Mouse (Mus musculus): ENCODE measurements around the gene Pter.

Pter gene

GRCm38 (mm10) chr2:12923804-12924591, at the start of gene Pter:
Pter (plus strand) TSS chr2:12924041.
- peak; percentile 97 for DNase-seq (ENCODE audit: low spot score)

DNA sequence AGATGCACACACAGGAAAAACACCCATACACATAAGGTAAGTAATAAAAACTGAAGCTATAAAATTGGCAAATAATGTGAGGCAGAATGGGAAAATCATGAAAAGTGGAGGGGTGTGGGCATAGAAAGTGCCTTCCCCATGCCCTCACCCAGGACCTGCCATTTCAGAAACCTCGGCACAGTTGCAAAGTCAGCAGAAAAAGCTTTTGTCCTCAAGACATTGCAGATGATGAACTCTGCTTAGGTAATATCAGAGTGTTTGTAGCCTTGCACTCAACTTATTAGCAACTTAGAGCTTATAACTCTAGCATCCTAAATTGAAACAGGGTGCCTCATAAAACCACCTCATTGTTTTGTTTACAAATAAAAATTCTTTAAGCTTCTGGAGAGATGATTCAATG, 49.6 kb upstream of the Pter start:
- DNase-seq (ENCODE audit: low spot score) = no peak

DNA sequence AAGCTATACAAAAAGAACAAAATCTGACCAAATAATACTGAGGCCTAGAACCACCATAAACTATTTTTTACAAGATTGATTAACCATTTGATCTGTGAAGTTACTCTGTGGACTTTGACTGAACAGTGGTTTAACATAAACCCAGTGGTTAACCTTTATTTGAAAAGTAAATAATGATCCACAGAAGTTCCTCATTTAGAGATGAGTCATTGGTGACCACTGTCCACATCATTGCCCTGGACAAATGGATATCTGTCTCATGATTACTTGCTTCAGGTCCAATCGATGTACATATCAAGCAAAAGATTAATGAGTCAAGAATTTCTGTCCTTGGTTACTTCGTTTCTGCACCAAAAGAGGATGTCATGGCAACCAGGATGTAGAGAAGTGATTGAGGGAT, 44.3 kb upstream of the Pter start:
- DNase-seq (ENCODE audit: low spot score) = no peak

DNA sequence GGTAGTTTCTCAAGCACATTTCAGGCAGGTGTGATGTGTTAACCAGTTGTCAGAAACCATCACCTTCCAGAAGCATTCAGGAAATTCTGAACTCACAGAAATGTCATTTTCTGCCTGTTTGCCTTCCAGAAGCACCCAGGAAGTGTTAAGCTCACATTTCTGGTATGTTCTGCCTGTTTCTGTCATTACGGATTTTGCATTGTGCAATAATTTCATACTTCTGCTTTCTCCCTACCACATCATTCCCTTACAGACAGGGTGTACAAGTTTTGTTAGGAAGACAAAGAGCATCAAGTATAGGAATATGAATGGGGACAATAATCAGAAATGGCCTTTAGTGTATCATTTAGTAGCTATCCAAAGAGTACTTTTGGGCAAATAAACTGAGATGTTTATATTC, 42.8 kb upstream of the Pter start:
- no peak for DNase-seq (ENCODE audit: low spot score)

GRCm38 (mm10) chr2:12883276-12883914, 40.4 kb upstream of the Pter start:
- DNase-seq (ENCODE audit: low spot score) = no peak

DNA sequence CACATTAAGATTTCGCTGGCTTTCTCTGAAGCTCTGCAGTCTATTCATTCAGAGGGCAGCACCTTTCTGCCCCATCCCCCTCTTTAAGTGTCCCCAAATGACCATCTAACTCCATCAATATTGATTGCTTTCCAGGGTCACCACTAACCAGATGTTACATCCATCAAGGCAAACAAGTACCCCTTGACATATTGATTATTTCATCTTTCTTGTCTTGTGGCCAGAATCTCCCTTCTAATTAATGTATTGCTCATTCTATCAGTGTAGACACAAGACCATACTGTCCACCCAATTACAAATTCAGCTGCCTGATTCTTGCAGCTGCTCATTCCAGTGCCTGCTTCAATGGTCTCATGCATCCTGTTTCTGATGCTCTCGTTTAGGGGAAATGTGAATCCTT, 36.8 kb upstream of the Pter start:
- no peak for DNase-seq (ENCODE audit: low spot score)

- DNase-seq (ENCODE audit: low spot score) = no peak
Observed at GRCm38 (mm10) chr2:12905786-12906185, 18.1 kb upstream of the Pter start.

DNA sequence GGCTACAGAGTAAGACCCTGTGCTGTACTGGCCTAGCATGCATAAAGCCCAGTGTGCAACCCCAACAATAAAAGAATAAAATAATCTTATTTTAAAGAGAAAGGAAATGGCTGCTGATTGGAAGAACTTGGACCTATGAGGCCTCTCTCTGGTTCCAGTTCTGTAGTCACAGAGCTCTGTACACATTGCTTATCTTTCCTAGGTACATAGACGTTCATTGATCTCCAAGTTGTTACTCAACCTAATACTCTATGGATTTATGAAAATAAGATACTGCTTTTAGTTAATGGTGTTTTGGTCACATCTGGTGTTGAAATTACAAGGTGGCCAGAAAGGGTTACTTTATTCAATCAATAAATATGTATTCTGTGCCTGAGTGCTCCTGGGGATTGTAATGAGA, 1.8 kb downstream of the Pter start:
- DNase-seq (ENCODE audit: low spot score) = no peak

DNA sequence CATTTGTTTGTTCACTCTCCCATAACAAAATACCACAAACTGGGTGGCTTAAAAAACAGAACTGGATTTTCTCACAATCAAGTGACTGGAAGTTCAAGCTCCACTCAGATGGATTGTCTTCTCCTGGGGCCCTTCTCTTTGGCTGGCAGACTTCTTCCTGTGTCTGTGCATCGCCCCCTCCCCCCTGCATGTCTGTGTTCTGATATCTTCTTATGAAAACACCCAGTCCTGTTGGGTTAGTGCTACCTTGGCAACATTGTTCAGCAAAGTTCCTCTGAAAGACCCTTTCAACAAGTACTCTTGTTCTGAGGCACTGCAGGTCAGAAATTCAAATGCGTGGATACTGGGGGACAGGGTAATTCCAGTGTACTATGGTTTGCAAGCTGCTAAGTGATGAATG, 6.5 kb downstream of the Pter start:
- DNase-seq (ENCODE audit: low spot score) = no peak

DNA sequence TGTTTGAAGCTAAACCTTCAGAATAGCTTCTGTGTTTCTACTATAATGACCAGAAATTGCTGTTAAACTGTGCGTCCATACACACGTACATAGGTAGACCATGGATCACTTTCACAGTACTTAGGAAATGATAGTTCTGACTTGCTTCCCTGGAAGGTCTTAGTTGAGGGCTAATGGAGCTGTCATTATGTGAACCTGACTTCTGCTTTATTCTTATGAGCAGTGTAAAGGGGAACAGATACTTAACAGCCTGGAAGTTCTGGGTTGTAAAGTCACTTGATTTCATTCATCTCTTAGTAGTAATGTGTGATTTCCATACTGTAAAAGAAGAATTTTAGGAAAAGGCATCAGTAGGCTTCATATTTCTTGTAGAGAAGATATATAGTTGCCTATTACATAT, 10.1 kb downstream of the Pter start:
- no peak for DNase-seq (ENCODE audit: low spot score)

DNA sequence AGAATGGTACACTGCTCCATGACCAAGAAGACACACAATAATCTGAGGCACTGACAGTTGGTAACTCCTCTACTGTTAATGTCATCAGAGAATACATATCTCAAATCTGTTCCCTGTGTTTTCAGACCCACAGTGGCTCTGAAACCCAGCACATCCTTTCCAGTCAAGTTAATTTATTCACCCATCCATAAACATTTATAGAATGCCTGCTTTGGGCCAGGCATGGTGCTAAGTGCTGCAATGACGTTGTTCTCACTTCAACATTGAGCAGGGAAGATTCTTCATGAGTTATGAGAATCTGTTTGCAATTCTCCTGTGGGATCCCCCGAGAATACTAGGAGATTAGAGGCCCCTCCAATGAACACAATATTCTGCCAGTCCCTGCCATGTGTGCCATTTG, 11.4 kb downstream of the Pter start:
- no peak for DNase-seq (ENCODE audit: low spot score)

- DNase-seq (ENCODE audit: low spot score) = no peak
Observed at GRCm38 (mm10) chr2:12937461-12938217, 13.8 kb downstream of the Pter start.

GRCm38 (mm10) chr2:12938641-12939040, 14.8 kb downstream of the Pter start:
- peak; percentile 42 for DNase-seq (ENCODE audit: low spot score)

GRCm38 (mm10) chr2:12956703-12957424, 33.0 kb downstream of the Pter start:
- DNase-seq (ENCODE audit: low spot score) = no peak

GRCm38 (mm10) chr2:12970049-12970724, 46.3 kb downstream of the Pter start:
- no peak for DNase-seq (ENCODE audit: low spot score)

DNA sequence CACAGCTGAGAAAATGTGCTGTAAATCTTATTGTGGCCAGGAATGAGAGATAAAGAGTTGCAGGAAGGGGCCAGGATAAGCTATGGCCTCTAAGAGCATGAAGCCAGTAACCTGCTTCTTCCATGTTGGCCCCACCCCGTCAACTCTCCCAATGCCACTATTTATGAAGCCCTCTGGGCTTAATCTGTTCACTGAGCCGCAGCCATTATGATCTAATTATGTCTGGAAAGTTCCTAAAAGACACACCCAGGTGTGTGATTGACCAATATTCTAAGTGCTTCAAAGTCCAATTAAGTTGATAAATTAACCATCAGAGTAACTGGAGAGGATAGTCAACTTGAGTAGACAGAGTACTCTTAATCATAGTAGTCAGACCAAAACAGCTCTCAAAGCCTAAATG, 49.9 kb downstream of the Pter start:
- no peak for DNase-seq (ENCODE audit: low spot score)

GRCm38 (mm10) chr2:12977367-12977766, 53.5 kb downstream of the Pter start:
- DNase-seq (ENCODE audit: low spot score) = no peak

GRCm38 (mm10) chr2:12978771-12979170, 54.9 kb downstream of the Pter start:
- DNase-seq (ENCODE audit: low spot score) = no peak

DNA sequence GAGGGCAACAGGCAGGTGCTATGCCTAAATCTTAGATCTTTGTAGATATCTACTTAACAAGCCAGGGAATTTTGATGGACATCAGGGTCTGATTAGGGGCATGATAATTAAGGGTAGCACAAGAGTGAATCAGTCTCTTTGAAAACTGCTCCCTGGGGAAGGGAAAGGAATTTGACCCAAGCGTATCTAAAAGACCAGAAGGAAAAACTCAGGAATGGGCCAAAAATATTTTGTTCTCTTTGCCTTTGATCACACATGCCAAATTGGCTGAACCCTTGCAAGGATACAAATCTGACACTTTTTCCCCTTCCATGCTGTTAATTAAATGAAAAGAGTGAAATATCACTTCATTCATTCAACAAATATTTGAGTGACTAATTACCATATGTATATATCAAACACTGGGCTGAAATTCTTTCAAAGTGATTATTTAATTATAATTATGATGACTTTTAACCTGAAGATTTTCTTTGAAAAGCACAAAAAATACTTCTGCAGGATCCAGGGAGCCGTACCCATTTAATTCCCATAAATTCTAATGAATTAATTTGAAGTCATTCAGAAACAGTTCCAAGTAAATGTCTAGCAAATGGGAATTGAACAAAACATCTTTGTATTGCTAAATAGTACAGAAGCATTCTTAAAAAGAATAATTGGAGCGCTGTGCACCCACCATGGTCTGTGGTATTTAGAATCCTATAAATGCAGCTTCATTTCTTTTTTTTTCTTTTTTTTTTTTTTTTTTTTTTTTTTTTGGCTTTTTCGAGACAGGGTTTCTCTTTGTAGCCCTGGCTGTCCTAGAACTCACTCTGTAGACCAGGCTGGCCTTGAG, 61.3 kb downstream of the Pter start:
- DNase-seq (ENCODE audit: low spot score) = no peak

GRCm38 (mm10) chr2:13000026-13000425, 76.2 kb downstream of the Pter start:
- DNase-seq (ENCODE audit: low spot score) = no peak

- peak; percentile 7 for DNase-seq (ENCODE audit: low spot score)
Observed at GRCm38 (mm10) chr2:13008433-13008832, 84.6 kb downstream of the Pter start.

Data from adipocyte (in vitro differentiated cells).